Mouse (Mus musculus) thymus, adult 18-20 months (tissue): Measurements from ENCODE around the gene Gm13723.

Experiments used
- DNase-seq, 2 experiments: peaks; one replicate each; pipeline ENCODE4 v3.0.0; 2022; ENCODE audit warnings: mixed read lengths in 2 of 2

The Gm13723 gene

GRCm38 (mm10) chr2:86874702-86875101 lies at the start of gene Gm13723:
Gm13723 (minus strand) TSS chr2:86874802.
- no peak for DNase-seq

- no peak for DNase-seq
Observed at GRCm38 (mm10) chr2:86905647-86906046, 31.0 kb upstream of the Gm13723 start.

GRCm38 (mm10) chr2:86892116-86892515 lies 17.5 kb upstream of the Gm13723 start, which contains the start of gene Olfr1097:
Olfr1097 (minus strand) TSS chr2:86892216.
- no peak for DNase-seq

GRCm38 (mm10) chr2:86851596-86851995 lies 23.0 kb downstream of the Gm13723 start, which contains the start of gene Olfr1095:
Olfr1095 (minus strand) TSS chr2:86851696.
- DNase-seq = no peak

GRCm38 (mm10) chr2:86824363-86824762 lies 50.2 kb downstream of the Gm13723 start, which contains the start of gene Olfr1094:
Olfr1094 (plus strand) TSS chr2:86824663.
- DNase-seq = no peak
